Mouse (Mus musculus): ENCODE measurements around the gene R3hdm4.

Gene R3hdm4

DNA sequence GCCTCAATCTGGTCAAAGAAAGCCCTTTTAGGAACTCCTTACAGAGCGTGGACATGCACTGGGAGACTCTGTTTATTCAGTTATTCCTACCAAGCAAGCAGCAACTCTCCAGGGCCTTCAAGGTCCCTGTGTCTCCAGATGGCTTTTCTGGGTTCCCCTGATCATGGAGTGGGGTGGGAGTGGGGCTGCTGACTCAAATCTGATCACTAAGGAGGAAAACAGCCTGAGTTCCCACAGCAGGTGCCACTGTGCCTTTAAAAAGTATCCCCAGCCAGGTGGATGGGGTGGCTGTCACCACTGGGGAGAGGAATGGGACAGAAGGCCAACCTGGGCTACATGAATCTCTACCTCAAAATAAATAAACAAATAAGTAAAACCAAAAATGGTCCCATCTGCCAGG, 22.0 kb upstream of the R3hdm4 start:
- DNase-seq (ENCODE audit: low read depth, low spot score): no peak

DNA sequence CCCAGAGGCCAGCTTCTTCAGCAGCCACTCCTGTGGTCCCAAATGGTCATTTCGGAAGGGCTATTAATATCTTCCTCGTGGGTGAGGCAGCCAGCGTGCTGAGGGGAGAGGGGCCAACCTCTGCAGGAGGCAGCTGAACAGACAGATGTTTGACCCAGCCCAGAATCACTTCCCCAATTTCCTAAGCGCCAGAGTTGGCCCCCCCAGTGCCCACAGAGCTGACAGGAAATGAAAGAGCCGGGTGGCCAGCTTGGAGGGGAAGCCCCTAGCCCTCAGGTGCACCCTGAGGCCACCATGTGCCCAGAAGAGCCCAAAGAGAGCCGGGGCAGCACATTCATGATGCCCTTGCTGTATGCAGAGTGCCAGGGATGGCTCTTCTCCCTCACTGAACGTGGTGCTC, 19.7 kb upstream of the R3hdm4 start:
- no peak for DNase-seq (ENCODE audit: low read depth, low spot score)

DNA sequence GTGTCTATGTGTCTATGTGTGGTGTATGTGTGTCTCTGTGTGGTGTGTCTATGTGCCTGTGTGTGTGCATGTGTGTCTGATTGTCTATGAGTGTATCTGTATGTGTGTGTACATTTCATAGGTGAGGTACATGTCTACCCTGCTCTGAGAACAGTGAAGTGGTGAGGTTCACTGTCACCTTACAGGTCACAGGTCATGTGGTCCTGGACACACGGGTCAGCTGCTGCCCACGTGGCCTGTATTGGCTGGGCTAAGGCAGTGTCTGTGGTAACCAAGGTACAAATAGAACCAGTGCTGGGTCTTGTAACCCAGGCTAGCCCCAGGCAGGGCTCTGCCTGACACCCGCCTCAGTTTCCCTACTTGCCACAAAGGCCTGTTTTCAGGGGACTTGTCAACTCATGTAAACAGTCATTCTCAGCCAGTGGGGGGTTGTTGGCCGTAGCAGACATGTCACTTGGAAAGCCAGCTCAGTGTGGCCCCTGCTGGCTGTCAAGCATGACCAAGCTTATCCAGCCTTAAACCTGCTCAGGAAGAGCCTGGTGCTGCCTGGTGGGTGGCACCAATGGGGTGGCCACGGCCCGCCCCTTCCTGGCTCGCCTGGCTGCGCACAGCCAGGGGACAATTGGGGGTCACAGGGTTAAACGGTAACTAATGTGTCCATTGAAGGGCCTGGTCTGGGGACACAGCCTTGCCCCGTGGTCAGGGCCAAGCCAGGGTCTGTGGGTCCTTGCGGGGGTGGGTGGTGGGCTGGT, 16.9 kb upstream of the R3hdm4 start:
- no peak for DNase-seq (ENCODE audit: low read depth, low spot score)

DNA sequence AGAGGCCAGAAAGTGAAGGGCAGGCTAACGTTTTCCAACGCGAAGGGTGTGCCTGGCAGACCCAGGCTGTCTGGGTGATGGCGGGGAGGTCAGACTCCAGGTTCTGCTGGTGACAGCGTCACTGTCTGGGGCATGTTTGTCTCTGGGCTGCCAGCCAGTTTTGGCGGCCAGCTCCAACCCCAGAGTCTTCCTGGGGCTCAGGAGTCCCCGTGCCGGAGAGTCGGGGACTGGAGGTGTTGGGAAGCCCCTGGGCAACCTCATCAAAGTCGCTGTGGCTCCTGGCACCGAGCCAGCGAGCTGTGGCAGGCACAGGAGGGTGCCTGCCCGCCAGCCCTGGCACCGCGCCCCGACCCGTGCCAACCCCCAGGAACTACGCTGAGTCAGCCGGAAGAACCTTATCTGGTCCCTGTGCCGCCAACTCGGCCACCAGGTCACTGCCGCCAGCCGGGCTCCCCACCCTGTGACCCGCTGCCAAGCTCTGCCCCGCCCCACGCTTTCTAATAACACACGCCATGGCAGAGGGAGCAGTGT, 16.0 kb upstream of the R3hdm4 start:
- DNase-seq (ENCODE audit: low read depth, low spot score): no peak

DNA sequence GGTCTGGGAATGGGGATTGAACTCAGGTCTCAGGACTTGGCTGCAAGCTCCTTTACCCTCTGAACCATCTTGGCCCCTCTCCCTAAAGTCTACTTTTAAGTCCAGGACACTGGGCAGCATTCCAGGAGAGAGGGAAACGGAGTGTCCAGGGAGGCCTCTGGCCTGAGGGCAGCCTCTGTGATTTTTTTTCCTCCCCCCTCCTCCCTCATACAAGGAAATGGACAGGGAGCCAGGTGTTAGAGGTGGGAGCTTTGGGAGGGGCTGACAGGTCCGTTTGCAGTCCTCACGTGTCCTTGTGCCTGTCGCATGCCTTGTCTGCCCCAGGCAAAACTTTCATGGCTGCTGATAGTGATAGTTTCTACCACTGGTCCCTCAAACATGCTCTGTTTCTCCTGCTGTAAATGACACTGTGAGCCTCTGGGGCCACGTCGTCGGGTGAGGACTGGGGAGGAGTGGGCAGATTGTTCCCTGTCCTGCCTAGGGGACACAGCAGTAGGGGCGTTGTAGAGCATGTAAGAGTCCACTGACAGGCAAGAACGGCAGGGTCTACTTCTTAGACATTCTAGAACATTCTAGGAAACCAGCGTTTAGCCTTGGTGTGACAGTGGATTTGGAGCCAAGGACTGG, 15.4 kb upstream of the R3hdm4 start:
- no peak for DNase-seq (ENCODE audit: low read depth, low spot score)

DNA sequence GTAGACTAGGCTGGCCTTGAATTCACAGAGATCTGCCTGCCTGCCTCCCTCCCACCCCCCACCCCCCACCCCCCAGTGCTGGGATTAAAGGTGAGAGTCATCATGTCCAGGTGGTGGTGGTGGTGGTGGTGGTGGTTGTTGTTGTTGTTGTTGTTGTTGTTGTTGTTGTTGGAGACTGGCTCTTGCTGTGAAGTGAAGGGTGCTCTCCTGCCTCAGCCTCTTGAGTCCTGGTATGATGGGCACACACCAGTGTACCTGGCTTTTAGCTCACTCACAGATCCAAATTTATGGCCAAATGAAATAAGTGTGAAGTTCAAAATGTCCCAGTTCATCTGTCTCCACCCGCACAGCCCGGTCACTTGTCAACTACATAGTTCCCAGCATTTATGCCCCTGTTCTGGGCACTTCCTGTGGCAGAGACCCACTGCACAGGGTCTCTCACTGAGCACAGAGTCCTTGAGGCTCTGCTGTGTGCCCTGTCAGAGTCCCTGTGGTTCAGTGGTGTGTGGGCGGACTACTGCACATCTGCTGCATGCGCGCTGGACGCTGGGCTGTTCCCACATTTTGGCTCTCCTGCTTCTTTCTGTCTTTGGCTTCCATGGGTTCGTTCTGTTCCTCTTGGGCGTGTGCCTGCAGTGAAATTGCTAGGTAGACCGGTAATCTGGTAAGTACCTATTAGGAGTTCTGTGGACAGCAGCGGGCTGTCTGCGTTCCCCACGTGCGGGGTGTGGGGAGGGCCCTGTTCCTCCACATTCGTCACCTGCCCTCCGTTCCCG, 14.0 kb upstream of the R3hdm4 start:
- DNase-seq (ENCODE audit: low read depth, low spot score): no peak

DNA sequence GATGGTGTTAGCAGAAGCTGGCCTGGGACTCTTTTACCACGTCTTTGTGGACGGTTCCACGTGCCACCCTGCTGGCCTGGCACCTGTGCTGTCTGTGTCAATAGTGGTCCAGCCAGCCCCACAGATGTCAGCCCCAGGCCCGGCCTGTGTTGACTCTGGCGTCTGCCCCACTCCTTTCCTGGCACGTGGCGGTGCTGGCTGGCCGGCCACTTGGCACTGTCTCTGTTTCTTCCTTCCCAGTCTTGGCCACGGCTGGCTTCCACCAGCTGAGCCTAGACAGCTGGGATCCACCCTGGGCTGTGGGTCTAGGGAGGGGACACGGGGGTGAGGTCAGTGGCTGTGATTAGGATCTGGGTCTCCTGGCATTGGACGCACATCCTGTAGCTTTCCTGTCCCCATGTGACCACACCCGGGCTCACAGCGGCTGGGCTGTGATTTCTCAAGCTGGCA, 13.3 kb upstream of the R3hdm4 start:
- DNase-seq (ENCODE audit: low read depth, low spot score): no peak

DNA sequence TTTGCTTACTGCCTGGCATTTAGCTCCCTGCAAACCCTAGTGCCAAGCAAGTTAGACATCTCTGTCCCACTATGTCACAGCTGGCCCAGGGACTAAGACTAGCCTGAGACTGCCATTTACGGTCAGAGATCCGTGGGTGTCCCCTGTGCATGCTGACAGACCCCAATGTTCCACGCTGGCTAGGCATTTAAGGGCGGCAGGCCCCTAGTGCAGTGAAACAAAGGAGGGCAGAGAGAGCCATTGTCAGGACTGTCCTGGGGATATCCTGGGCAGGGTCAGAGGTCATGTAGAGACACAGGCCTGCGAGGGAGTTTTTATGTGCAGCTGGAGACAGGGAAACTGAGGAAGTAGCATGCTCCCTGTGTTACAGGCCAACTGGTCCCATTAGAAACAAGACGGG, 12.9 kb upstream of the R3hdm4 start:
- no peak for DNase-seq (ENCODE audit: low read depth, low spot score)

DNA sequence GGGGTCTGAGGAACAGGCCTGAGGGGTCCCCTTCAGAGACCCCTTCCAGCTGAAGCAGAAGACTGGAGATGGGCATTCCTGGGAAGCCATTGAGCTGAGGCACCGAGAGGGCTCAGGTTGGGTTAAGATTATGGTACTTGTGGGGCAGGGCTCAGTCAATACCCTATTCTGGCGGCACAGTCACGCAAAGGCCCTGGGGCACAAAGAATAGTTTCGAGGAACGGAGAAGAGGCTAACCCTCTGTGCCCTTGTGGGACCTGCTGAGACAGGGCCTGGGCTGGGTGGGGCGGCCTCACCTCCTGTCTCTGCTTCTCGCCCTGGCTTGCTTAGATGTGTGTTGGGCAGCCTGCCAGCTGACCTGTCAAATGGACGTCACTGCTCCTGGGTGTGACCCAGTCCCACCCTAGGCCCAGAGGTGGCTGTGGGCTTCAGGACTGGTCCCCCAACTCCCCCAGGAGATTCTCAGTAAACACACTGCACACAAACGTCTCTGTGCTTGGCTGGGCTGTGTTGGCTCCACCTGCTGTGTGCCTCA, 12.2 kb upstream of the R3hdm4 start:
- no peak for DNase-seq (ENCODE audit: low read depth, low spot score)

DNA sequence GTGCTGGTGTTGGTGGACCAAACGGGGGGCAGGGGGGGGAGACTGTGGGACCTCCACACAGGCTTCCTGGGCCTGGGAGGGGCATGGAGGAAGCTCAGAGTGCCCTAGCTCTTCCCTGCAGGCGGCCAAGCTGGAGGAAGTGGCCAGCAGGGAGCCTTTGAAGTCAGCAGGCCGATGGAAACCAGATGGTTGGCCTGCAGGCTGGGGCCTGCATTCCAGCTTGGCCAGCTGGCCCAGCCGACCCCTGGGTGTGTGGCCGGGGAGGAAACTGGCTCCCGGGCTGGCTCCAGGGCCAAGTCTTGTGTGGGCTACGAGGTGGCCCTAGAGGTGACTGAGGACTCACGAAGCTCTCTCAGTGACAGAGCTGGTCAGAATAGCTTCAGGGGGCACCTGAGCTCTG, 11.7 kb upstream of the R3hdm4 start:
- DNase-seq (ENCODE audit: low read depth, low spot score): no peak

DNA sequence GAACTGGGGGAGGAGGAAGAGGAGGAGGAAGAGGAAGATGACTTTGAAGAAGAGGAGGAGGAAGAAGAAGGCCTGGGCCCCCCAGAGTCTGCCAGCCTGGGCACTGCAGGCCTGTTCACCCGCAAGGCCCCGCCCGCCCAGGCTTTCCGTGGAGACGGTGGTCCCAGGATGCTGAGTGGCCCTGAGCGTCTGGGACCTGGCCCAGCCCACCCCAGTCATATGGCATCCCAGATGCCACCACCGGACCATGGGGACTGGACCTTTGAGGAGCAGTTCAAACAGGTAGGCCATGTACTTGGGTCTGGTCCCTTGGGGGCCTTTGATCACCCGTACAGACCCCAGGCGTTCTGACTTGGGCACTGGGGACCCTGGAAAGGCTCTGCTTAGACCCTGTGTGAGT, 10.8 kb upstream of the R3hdm4 start:
- no peak for DNase-seq (ENCODE audit: low read depth, low spot score)

DNA sequence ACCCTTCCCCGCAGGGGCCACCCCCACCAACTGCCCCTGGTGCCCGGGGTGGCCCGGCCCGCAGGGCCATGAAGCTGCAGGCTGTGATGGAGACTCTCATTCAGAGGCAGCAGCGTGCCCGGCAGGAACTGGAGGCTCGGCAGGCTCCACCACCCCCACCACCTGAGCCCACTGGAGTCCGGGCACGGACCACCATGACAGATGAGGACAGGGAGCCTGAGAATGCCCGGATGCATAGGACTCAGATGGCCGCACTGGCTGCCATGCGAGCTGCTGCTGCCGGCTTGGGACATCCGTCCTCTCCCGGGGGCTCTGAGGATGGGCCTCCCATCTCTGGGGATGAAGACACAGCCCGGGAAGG, 9.8 kb upstream of the R3hdm4 start:
- DNase-seq (ENCODE audit: low read depth, low spot score): no peak

DNA sequence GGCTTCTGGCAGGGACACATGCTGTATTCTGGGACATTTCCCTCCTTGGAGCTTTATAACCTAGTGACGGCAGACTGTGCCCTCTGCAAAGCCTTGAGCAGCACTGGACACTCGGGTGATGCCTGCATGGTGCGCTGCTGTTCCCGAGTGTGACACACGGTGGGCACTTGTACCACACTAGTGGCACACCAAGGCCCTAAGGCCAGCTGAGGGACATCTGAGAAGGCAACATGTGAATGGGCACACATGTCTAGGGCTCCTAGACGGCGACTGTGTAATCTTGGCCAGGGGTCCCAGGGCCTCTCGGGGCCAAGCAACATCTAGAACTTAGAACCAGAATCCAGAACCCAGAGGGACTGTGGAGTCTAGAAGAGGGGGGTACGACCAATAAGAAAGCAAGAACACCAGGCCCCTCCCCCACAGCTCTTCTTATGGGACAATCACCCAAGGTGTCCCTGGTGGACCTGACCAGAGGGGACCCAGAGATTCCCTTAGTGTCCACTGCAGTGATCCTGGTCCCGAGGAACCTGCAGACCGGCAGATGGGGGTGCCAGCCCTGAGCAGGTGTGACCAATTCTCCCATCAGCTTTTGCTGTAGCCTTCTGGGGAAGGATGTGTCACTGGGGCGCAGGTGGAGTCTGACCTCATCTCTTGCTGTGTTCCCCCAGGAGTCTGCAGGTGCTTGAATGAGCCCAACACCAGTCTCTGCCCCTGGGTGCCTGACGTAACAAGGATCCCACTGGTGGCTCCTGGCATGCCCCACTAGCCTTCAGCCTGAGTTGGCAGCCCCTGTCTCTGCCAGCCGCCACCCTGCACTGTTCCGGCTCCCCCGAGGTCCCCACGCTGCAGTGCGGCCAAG, 9.2 kb upstream of the R3hdm4 start:
- no peak for DNase-seq (ENCODE audit: low read depth, low spot score)

DNA sequence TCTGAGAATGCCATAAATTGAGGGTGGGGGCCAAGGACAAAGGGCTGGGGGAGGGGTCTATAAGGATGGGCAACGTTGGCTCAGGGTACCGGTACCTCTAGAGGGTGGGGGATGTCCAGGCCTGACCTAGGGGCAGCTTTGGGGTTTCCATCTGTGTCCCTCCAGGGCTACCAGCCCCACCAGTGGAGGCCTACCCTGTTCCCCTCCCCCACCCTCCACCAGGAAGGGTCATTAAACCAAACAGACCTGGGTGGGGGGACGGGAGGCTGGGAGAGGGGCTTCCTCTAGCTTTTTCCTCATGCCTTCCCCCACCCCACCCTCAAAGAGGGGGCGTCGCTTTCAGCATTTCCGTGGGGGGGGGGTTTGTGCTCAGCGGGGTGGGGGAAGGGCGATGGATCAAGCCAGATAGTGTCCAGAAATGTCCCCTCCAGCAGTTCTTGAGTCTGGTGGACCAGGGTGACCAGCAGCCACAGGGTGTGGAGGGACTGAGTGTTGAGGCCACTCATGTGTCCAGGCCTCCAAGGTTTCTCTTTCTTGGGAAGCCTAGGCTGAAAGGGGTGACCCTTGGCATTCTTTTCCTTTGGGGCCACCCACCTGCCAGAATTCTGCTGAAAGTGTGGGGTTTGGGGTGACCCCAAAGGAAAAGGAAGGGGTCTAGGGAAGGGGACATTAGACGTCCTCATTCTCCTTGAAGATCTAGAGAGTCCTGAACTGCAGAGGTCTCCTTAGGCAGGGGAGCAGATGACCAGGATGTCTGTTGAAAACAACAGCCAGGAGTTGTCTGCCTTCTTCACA, 8.1 kb upstream of the R3hdm4 start:
- DNase-seq (ENCODE audit: low read depth, low spot score): no peak

DNA sequence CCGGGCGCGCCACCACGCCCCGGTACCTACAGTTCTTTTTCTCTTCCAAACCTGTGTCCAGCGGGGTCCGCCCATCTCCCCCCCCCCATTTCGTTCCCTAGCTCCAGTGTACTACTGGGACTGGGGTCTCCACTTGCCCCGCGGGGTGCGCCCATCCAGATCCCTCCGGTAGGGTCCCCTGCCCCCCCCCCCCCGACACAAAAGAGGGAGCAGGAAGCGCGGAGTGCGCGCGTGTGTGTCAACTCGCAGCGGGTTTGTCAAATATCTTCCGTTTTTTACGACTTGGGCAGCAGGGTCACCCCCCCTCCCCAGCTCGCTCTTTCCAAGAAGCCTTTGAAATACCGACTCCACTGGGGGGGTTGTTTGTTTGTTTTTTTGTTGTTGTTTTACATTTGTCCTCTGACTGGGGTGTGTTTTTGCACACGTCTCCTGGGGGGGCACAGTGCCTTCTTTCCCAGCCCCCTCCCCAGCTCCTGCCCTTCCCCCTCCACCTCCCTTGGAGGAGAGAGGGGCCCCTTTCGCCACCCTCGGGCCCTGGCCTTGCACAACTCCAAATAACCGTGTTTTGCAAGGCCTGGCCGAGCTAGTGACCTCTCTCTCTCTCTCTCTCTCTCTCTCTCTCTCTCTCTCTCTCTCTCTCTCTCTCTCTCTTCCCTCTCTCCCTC, 7.2 kb upstream of the R3hdm4 start:
- DNase-seq (ENCODE audit: low read depth, low spot score): no peak

DNA sequence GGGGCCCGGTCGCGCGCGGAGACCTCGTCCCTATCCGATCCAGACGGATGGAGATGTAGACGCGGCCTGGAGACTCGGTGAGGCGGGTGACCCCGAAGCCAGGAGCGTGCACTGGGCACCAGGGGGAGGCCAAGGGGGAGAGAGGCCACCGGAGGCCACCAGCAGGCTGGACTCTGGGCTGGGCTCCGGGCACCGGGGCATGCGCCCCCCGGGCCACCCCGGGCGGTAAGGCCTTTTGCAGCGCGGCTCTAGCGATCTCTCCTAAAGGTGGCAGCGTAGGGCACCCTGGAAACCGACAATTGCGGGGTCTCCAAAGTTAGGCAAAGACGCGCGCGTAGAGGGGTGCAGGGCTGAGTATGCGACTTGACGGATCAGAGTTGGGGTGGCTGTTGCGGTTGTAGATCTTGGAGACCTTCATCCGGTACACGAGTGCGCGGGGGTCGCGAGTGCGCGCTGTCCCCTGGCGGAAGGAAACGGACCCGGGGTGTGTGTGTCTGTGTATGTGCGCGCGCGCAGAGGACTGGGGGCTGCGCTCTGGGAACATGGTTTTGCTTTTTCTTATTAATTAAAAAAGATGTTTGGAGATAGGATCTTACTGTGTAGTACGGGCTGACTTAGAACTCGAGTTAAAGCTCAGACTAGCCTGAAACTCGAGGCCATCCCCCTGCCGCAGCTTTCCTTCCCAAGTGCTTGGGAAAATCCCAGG, 6.5 kb upstream of the R3hdm4 start:
- DNase-seq (ENCODE audit: low read depth, low spot score): no peak

DNA sequence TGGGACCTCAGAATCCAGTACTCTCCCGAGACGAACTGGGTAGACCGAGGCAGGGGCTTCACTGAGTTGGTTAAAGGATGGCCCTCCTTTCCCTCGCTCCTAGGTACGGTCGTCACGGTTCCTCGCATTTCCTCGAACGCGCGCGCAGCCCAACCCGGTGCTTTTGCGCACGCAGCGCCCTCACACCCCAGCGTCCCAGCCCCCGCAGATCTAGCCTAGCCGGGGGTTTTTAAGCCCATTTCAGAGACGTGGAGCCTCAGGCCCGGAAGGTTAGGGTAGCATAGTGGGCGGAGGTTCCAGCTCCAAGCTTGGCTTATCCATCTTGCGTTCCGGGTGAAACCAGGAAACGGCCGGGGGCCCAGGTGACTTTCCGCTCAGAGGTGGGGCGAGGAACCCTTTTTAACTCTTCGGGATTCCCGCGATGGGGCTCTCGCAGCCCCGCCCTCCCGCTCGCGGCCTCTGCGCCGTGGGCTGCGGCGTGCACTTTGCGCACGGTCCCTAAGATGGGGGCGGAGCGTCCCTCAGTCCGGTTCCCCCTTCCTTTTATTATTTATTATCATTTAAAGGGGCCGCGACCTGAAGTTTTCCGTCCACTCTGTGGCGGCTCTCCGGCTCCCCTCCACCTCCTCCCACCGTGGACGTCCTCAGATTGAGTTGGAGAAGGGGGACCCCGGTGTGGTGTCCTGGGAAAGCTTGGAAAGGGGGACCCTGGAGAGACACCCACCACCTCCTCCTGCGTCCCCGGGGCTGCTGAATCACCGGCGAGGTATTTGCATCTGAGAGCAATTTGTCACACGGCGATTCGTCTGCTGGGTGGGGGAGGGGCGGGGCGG, 5.7 kb upstream of the R3hdm4 start, which contains the start of gene Arid3a:
Gene Arid3a (plus strand): TSS at position 553 of the 833 bp plus-strand sequence.
- peak; percentile 80 for DNase-seq (ENCODE audit: low read depth, low spot score)

DNA sequence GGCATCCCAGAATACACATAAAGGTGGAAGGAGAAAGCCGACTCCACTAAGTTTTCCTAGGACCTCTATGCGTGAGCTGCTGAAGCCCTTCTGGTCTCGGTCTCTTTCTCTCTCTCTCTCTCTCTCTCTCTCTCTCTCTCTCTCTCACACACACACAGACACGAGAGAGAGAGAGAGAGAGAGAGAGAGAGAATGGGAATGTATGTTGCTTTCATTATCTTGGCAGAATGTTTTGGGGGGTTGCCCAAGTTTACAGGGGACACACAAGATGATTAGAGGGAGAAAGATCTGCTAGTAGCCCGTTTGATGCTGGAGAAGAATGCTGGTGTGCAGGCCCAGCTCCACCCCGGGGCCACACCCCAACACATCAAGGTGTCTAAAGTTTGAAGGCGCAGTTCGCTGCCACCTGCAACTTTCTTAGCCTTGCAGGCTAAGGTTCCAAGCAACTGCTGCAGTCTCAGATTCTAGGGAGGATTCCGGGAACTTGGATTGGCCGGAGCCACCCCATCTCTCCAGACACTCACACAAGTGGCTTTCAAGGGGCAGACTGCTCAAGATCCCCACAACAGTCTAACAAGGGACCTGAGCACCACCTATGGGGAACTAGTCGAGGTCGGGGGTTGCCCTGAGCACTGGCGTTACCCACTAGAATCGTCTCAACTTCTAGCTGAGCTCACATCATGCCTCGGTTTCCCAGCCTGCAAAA, 4.9 kb upstream of the R3hdm4 start:
- no peak for DNase-seq (ENCODE audit: low read depth, low spot score)

Measured in retina, adult 2 months (tissue).